Mouse (Mus musculus): Measurements from ENCODE around the gene Srek1.

DNA sequence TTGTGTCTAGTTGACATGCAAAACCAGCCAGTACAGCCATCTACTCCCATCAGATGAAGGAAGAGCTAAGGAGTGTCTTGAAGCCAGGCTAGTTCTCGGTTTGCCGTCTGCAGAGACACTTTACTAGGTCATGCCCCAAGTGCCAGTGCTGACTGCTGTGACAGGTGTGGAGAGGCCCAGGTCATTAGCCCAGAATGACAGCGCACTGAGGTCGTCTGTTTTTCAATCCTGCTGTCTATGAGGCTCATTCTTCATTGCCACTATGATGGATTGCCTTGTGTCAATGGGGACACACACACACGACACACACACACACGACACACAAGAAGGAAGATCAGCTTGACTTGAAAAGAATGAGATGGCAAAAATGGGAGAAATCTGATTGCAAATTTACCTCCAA, 79.0 kb downstream of the Srek1 start:
- TF ChIP-seq POLR2A (IDR thresholded peaks at IDR 0.05; ENCODE audit: extremely low read depth, insufficient read depth, low read length): no peak
- no peak for TF ChIP-seq CTCF (IDR thresholded peaks at IDR 0.05; ENCODE audit: low read depth, low read length)
